Comparison of ENCODE assay signal across 8 mouse cellular contexts in the genomic region with DNA sequence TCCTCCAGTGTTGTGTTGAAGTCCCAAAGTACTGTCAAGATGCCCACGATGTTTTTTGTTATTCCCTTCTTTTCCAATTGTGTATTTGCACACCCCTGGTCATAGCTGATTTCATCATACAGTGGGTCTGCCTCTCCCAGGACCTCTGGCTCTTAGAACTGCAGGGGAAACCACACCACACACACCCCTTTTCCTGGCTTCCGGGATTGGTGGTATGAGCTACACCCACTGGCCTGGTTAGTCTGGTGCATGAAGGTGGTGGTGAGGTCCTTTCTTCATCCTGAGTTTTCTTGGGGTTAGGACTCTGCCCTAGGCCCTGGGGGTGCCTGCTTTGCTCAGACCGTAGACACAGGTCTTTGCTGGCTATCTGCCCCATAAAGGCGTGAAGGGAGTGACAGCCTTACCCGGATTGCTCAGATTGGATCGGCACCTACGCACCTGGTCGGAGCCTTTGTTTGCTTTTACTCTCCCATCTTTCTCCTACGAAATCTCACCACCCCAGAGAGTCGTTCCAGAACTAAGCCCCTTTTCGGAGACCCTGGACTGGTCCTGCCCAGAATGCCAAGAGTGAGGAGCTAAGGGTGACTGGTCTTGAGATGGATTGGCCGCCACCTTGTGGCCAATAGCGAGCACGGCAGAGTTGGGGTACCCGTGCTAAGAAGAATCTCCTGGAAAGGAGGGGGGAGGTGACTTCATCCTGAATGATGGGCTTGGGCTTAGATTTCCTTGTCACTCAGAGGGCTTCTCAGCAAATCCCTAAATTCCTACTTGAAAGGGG. TPM values are rescaled to one million over a fixed set of nuclear protein-coding genes. Genes with fewer than 3 reads are reported as not detected.
DNase-seq lines count a peak whose midpoint lies in the region; ATAC-seq lines count a peak whose summit lies in the region.

No protein-coding gene starts in this region.

- 30% methylated on average over 15 of the region's 15 CpGs for WGBS in hindbrain, embryonic 16.5 days
- WGBS in limb, embryonic 10.5 days: 30% methylated on average over 15 of the region's 15 CpGs
- WGBS in neural tube, embryonic 11.5 days: 33% methylated on average over 15 of the region's 15 CpGs

- no peaks in the 10 kb centered on the region for H3K36me3 ChIP-seq in hindbrain, embryonic 16.5 days (ENCODE audit: control insufficient read depth, insufficient read depth, low read length)
- H3K36me3 ChIP-seq in limb, embryonic 10.5 days: no peaks in the 10 kb centered on the region
- no peaks in the 10 kb centered on the region for H3K36me3 ChIP-seq in neural tube, embryonic 11.5 days (ENCODE audit: control insufficient read depth, insufficient read depth, low read length)

- peaks cover 37% of the 10 kb centered on the region for H3K4me1 ChIP-seq in hindbrain, embryonic 16.5 days (ENCODE audit: control insufficient read depth, insufficient read depth, low read depth, low read length)
- peaks cover 56% of the 10 kb centered on the region for H3K4me1 ChIP-seq in limb, embryonic 10.5 days
- H3K4me1 ChIP-seq in neural tube, embryonic 11.5 days (ENCODE audit: control insufficient read depth, insufficient read depth, low read length): peaks cover 28% of the 10 kb centered on the region

- H3K9ac ChIP-seq in hindbrain, embryonic 16.5 days (ENCODE audit: low read depth, low read length): peak overlapping the region; percentile 31; the same call in 1 of the 2 replicates
- no peak overlapping the region for H3K9ac ChIP-seq in neural tube, embryonic 11.5 days (ENCODE audit: low read length)

- H3K4me3 ChIP-seq in hindbrain, embryonic 16.5 days (ENCODE audit: low read length): no peak overlapping the region
- H3K4me3 ChIP-seq in limb, embryonic 10.5 days: no peak overlapping the region
- H3K4me3 ChIP-seq in neural tube, embryonic 11.5 days (ENCODE audit: low read depth, low read length): no peak overlapping the region

- no peak overlapping the region for H3K27ac ChIP-seq in hindbrain, embryonic 16.5 days (ENCODE audit: low read depth, low read length)
- no peak overlapping the region for H3K27ac ChIP-seq in limb, embryonic 10.5 days
- no peak overlapping the region for H3K27ac ChIP-seq in neural tube, embryonic 11.5 days (ENCODE audit: low read depth, low read length)

- H3K27me3 ChIP-seq in hindbrain, embryonic 16.5 days (replicated peaks; ENCODE audit: control insufficient read depth, insufficient read depth, low read length): peaks cover under 1% of the 10 kb centered on the region; the same call in 1 of the 2 replicates
- peaks cover 64% of the 10 kb centered on the region for H3K27me3 ChIP-seq in limb, embryonic 10.5 days (ENCODE audit: low read depth, poor library complexity, severe bottlenecking)
- H3K27me3 ChIP-seq in neural tube, embryonic 11.5 days (ENCODE audit: control insufficient read depth, insufficient read depth, low read length): peaks cover 22% of the 10 kb centered on the region

- H3K4me2 ChIP-seq in hindbrain, embryonic 16.5 days (ENCODE audit: low read length): no peak overlapping the region; the same call in 1 of the 2 replicates
- H3K4me2 ChIP-seq in neural tube, embryonic 11.5 days (ENCODE audit: low read depth): no peak overlapping the region

- DNase-seq in ovary, postnatal 36 days (ENCODE audit: low spot score): peak; percentile 52
- DNase-seq in ovary, postnatal 10 days (ENCODE audit: low spot score): no peak
- DNase-seq in adrenal gland, postnatal 10 days: peak; percentile 66
- peak; percentile 87 for DNase-seq in embryo, embryonic 11 days
- peak; percentile 75 for DNase-seq in limb, embryonic 10.5 days (ENCODE audit: low spot score)
- DNase-seq in neural tube, embryonic 11.5 days (ENCODE audit: low spot score): peak; percentile 79

- ATAC-seq in hindbrain, embryonic 16.5 days: no peak
- no peak for ATAC-seq in neural tube, embryonic 11.5 days (ENCODE audit: insufficient read depth, low FRiP score, low TSS enrichment)
- ATAC-seq in erythroid progenitor cell, adult 5-6 weeks (replicated peaks; ENCODE audit: low FRiP score, poor library complexity, severe bottlenecking): no peak

- H3K9me3 ChIP-seq in hindbrain, embryonic 16.5 days (ENCODE audit: control insufficient read depth, low read length): no peaks in the 10 kb centered on the region
- no peaks in the 10 kb centered on the region for H3K9me3 ChIP-seq in limb, embryonic 10.5 days (replicated peaks)
- H3K9me3 ChIP-seq in neural tube, embryonic 11.5 days (ENCODE audit: control insufficient read depth, low read length): no peaks in the 10 kb centered on the region

RNA-seq across cellular contexts. Expression of a gene that starts 17.7 kb away (rescaled TPM):
- 10 to 100 TPM; 78.0 to 90.5 TPM for total RNA-seq in adrenal gland, postnatal 10 days (2021)
- polyA plus RNA-seq in hindbrain, embryonic 16.5 days (2015; fragmentation: Nextera tagmentation; extraction: Ambion mirVana): 34.6 and 40.9 TPM in 2 replicates
- polyA plus RNA-seq in limb, embryonic 10.5 days (2016; fragmentation: Nextera tagmentation; extraction: Ambion mirVana): 26.3 and 33.5 TPM in 2 replicates
- polyA plus RNA-seq in neural tube, embryonic 11.5 days (2014; fragmentation: Nextera tagmentation; extraction: Ambion mirVana): 36.7 and 40.9 TPM in 2 replicates
- 17.6 and 21.6 TPM in 2 replicates for total RNA-seq in erythroid progenitor cell, adult 5-6 weeks (2015; ENCODE audit: low replicate concordance)
- total RNA-seq in erythroid progenitor cell, adult 5-6 weeks (2017; ENCODE audit: low replicate concordance): 34.1 and 40.8 TPM in 2 replicates
